Mouse (Mus musculus): ENCODE measurements at regions not wholly inside any gene's neighbourhood (a gene's known extent, or its start where the extent isn't known, plus 50 kb on each side); places are given as distances from the start of the nearest gene placed in this dataset.

- no peak for TF ChIP-seq GATA1 (IDR thresholded peaks at IDR 0.05; ENCODE audit: borderline replicate concordance, low read length)
- TF ChIP-seq FLI1 (IDR thresholded peaks at IDR 0.05; ENCODE audit: low read length) = no peak
Measured at GRCm38 (mm10) chr19:15517853-15518252, 429.3 kb downstream of the Psat1 start.

Measured in megakaryocyte, embryonic 14.5 days (primary cell).